Mouse (Mus musculus): ENCODE data around the gene Tnc. TPM values are rescaled to one million over a fixed set of nuclear protein-coding genes. Genes with fewer than 3 reads are reported as not detected.
"Not testable (repeated sequence)": the region's sequence is repeated elsewhere in the genome, so short reads cannot be mapped to it uniquely, and the experiment has no call there.

Tnc gene
- total RNA-seq, 2 experiments from 2014 or later, result 4.3 to 5.7 TPM

- Histone ChIP-seq H3K27ac (no peak overlapping the region), H3K4me3 (no peak overlapping the region)
- TF ChIP-seq CTCF (conservative IDR thresholded peaks at IDR 0.05), result no peak
- DNase-seq (ENCODE audit: low spot score in 2 of 2), result no peak
Observed at GRCm38 (mm10) chr4:63979635-63980034, 67.2 kb downstream of the Tnc start.

DNA sequence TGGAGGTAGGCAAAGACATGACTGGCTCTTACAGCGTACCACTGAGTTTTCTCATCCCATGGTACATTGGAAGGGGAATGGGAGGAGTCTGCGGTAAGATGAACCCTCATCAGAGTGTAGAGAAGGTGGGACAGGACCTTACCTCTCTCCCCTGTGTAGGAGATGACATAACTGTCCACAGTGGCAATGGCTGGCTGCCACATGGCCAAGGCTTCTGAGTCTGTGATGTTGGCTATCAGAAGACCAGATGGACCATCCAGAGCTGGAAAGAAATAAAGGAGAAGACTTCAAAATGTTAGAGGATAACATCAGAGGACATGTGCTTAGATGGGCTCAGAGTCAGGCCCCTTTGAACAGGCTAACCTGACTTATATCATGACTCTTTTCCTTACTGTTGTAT lies 74.3 kb downstream of the Tnc start:
- no peak overlapping the region for H3K27ac ChIP-seq
- DNase-seq (ENCODE audit: low spot score in 2 of 2), result no peak
- TF ChIP-seq CTCF (conservative IDR thresholded peaks at IDR 0.05), result no peak
- no peak overlapping the region for H3K4me3 ChIP-seq

DNA sequence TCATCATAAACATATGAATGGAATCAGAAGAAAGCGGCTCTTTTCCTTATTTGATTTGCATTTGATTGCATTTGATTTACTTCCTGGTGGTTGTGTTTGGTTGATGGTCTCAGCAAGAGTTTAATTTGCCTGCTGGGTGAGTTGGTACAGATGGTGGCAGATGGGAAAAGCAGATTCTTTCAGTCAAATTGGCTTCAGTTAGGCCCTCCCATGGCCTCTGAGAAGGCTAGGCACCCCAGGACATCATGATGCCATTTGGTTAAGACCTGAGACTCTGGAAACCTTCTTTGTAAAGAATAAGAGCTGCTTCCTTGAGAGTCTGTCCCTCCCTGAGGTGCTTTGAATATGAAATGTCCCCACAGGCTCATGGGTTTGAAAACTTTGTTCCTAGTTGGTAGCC lies 75.1 kb downstream of the Tnc start:
- DNase-seq (ENCODE audit: low spot score in 2 of 2), result no peak
- H3K27ac ChIP-seq, result no peak overlapping the region
- no peak overlapping the region for H3K4me3 ChIP-seq
- no peak for TF ChIP-seq CTCF (conservative IDR thresholded peaks at IDR 0.05)

- no peak for TF ChIP-seq CTCF (conservative IDR thresholded peaks at IDR 0.05)
- no peak overlapping the region for H3K27ac ChIP-seq
- no peak for DNase-seq (ENCODE audit: low spot score in 2 of 2)
- no peak overlapping the region for H3K4me3 ChIP-seq
Observed at GRCm38 (mm10) chr4:63970925-63971324, 75.9 kb downstream of the Tnc start.

DNA sequence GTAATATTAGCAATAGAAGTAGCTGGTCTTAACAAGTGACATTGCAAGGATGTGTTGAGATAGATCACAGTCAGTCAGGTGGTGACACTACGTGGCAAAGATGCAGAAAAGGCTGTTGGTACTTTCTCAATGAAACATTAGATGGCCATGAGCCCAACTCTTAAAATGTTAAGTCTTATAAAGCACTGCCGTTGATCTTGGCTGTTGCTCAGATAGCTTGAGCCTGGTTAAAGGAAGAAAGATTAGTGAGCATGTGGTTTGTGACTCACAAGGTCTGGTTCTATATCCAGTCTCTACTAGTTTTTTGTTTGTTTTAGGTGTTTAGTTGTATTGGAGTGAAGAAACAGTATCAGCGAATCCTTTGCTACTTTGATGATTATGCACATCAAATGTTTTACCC lies 76.9 kb downstream of the Tnc start:
- TF ChIP-seq CTCF (conservative IDR thresholded peaks at IDR 0.05), result no peak
- DNase-seq (ENCODE audit: low spot score in 2 of 2), result no peak
- Histone ChIP-seq H3K27ac (no peak overlapping the region), H3K4me3 (no peak overlapping the region)

GRCm38 (mm10) chr4:63963410-63963809 lies 83.4 kb downstream of the Tnc start:
- Histone ChIP-seq H3K27ac (no peak overlapping the region), H3K4me3 (no peak overlapping the region)
- no peak for DNase-seq (ENCODE audit: low spot score in 2 of 2)
- TF ChIP-seq CTCF (conservative IDR thresholded peaks at IDR 0.05), result no peak

DNA sequence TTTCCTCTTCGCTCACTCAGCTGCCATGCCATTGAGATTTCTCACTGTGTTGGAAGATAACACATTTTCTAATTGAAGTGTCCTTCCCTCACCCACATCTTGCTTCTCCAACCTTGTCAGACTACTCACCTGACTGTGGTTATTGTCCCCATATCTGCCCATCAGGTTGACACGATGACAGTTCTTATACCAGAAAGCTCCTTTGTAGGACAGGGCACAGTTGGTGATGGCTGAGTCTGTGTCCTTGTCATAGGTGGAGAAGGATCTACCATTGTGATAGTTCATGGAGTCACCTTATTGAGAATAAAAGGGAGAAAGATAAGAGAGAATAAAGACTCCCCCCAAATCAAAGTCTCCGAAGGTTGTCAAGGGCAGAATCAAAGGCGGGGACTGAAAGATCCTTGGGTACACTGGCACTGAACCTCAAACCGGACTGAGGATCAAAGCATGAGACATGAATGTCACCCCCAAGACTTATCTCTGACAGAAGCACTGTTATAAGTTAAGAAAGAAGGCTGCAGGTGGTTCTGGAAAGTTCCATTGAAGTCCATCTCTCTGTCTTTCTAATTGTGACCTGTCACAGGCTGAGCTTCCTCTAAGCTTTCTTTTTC lies 84.9 kb downstream of the Tnc start:
- Histone ChIP-seq H3K4me3 (no peak overlapping the region), H3K27ac (no peak overlapping the region)
- no peak for DNase-seq (ENCODE audit: low spot score in 2 of 2)
- no peak for TF ChIP-seq CTCF (conservative IDR thresholded peaks at IDR 0.05)

GRCm38 (mm10) chr4:63958601-63959000 lies 88.2 kb downstream of the Tnc start:
- no peak for TF ChIP-seq CTCF (conservative IDR thresholded peaks at IDR 0.05)

DNA sequence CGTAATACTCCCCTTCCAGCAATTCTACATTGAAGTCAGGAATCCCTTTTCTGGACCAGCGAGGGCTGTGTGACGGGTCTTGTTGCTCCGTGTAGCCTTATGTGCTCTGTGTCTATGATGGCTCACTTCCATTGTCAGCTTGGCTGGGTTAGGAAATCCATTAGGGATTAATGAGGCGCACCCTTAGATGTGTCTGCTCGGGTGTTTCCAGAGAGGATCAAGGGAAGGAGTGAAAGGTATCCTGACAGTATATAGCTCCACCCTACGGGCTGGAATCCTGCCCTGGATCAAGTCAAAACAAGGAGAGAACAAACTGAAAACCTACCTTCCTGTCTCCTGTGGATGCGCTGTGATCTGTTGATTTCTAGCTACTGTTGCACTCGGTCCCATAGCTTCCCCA lies 96.8 kb downstream of the Tnc start:
- TF ChIP-seq CTCF (conservative IDR thresholded peaks at IDR 0.05), result no peak
- DNase-seq (ENCODE audit: low spot score in 2 of 2), result no peak
- H3K4me3 ChIP-seq, result no peak overlapping the region
- no peak overlapping the region for H3K27ac ChIP-seq

More at GRCm38 (mm10) chr4:63958601-63959000, 88.2 kb downstream of the Tnc start:
- no peak for DNase-seq (ENCODE audit: low spot score in 2 of 2)
- Histone ChIP-seq H3K27ac (no peak overlapping the region), H3K4me3 (no peak overlapping the region)

DNA sequence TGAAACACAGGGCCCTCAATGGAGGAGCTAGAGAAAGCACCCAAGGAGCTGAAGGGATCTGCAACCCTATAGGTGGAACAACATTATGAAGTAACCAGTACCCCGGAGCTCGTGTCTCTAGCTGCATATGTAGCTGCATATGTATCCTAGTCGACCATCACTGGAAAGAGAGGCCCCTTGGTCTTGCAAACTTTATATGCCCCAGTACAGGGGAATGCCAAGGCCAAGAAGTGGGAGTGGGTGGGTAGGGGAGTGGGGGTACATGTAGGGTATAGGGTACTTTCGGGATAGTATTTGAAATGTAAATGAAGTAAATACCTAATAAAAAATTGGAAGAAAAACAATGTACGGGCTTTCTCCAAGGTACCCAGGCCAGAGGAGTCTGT lies 98.1 kb downstream of the Tnc start:
- H3K4me3 ChIP-seq; DNase-seq (ENCODE audit: low spot score in 2 of 2); H3K27ac ChIP-seq: not testable (repeated sequence)

- TF ChIP-seq CTCF (conservative IDR thresholded peaks at IDR 0.05), result peak; percentile 93
- H3K27ac ChIP-seq, result no peak overlapping the region
- H3K4me3 ChIP-seq, result no peak overlapping the region
- DNase-seq (ENCODE audit: low spot score in 2 of 2), result peak; percentile 56 to 71
Observed at GRCm38 (mm10) chr4:63948066-63948687, 98.6 kb downstream of the Tnc start.

- no peak overlapping the region for H3K27ac ChIP-seq
- no peak overlapping the region for H3K4me3 ChIP-seq
- no peak for DNase-seq (ENCODE audit: low spot score in 2 of 2)
- no peak for TF ChIP-seq CTCF (conservative IDR thresholded peaks at IDR 0.05)
Observed at GRCm38 (mm10) chr4:63943813-63944212, 103.0 kb downstream of the Tnc start.

GRCm38 (mm10) chr4:63942875-63943274 lies 103.9 kb downstream of the Tnc start:
- TF ChIP-seq CTCF (conservative IDR thresholded peaks at IDR 0.05), result no peak
- no peak overlapping the region for H3K4me3 ChIP-seq
- no peak for DNase-seq (ENCODE audit: low spot score in 2 of 2)
- no peak overlapping the region for H3K27ac ChIP-seq

DNA sequence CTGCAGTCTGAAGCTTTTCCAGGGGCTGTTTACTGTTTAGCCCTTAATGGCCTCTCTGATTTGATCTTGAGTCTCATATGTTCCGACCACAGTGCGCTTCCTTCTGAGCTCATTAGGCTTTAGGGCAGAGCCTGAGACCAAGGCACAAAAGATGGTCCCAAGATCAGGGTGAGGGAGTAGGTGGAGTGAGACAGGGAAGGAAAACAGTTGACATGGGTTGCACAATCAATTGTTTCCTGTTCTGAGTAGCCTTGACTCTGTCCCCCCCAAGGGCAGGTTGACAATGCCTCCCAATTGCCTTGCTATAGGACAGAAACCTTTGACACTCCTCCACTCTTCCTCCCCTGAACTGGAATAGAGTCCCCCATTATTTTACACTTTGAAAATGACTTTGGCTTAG lies 105.4 kb downstream of the Tnc start:
- TF ChIP-seq CTCF (conservative IDR thresholded peaks at IDR 0.05), result no peak
- Histone ChIP-seq H3K4me3 (no peak overlapping the region), H3K27ac (no peak overlapping the region)
- no peak for DNase-seq (ENCODE audit: low spot score in 2 of 2)

Data from layer of hippocampus, adult 2 months (tissue).